Mouse (Mus musculus): ENCODE measurements around the gene Sh3rf3.

The Sh3rf3 gene

GRCm38 (mm10) chr10:58813081-58813800, at the start of gene Sh3rf3:
TSS of gene Sh3rf3 (plus strand) at chr10:58813359.
- in situ Hi-C loops (cut with MboI; ENCODE audit: unreplicated experiment in 2 of 2) = no loop called here

- in situ Hi-C loops (cut with MboI; ENCODE audit: unreplicated experiment in 2 of 2) = no loop called here
These were observed 24.5 kb upstream of the Sh3rf3 start for GRCm38 (mm10) chr10:58788486-58789274.

GRCm38 (mm10) chr10:58797555-58797954, 15.6 kb upstream of the Sh3rf3 start:
- in situ Hi-C loops (cut with MboI; ENCODE audit: unreplicated experiment in 2 of 2) = no loop called here

GRCm38 (mm10) chr10:58798156-58798555, 15.0 kb upstream of the Sh3rf3 start:
- in situ Hi-C loops (cut with MboI; ENCODE audit: unreplicated experiment in 2 of 2) = no loop called here

- in situ Hi-C loops (cut with MboI; ENCODE audit: unreplicated experiment in 2 of 2) = no loop called here
These were observed 12.1 kb upstream of the Sh3rf3 start for GRCm38 (mm10) chr10:58800996-58801433.

- in situ Hi-C loops (cut with MboI; ENCODE audit: unreplicated experiment in 2 of 2) = no loop called here
These were observed 10.8 kb upstream of the Sh3rf3 start for GRCm38 (mm10) chr10:58802391-58802790.

GRCm38 (mm10) chr10:58807956-58808355, 5.2 kb upstream of the Sh3rf3 start:
- in situ Hi-C loops (cut with MboI; ENCODE audit: unreplicated experiment in 2 of 2) = no loop called here

GRCm38 (mm10) chr10:58810181-58810580, 3.0 kb upstream of the Sh3rf3 start:
- in situ Hi-C loops (cut with MboI; ENCODE audit: unreplicated experiment in 2 of 2) = no loop called here

- in situ Hi-C loops (cut with MboI; ENCODE audit: unreplicated experiment in 2 of 2) = no loop called here
These were observed 714 bp upstream of the Sh3rf3 start for GRCm38 (mm10) chr10:58812210-58813080.

GRCm38 (mm10) chr10:58813801-58814191, 637 bp downstream of the Sh3rf3 start:
- in situ Hi-C loops (cut with MboI; ENCODE audit: unreplicated experiment in 2 of 2) = no loop called here

- in situ Hi-C loops (cut with MboI; ENCODE audit: unreplicated experiment in 2 of 2) = no loop called here
These were observed 1.3 kb downstream of the Sh3rf3 start for GRCm38 (mm10) chr10:58814486-58814885.

- in situ Hi-C loops (cut with MboI; ENCODE audit: unreplicated experiment in 2 of 2) = no loop called here
These were observed 10.9 kb downstream of the Sh3rf3 start for GRCm38 (mm10) chr10:58824016-58824568.

- in situ Hi-C loops (cut with MboI; ENCODE audit: unreplicated experiment in 2 of 2) = no loop called here
These were observed 16.3 kb downstream of the Sh3rf3 start for GRCm38 (mm10) chr10:58829251-58830111.

- in situ Hi-C loops (cut with MboI; ENCODE audit: unreplicated experiment in 2 of 2) = no loop called here
These were observed 20.0 kb downstream of the Sh3rf3 start for GRCm38 (mm10) chr10:58833146-58833545.

- in situ Hi-C loops (cut with MboI; ENCODE audit: unreplicated experiment in 2 of 2) = no loop called here
These were observed 20.6 kb downstream of the Sh3rf3 start for GRCm38 (mm10) chr10:58833741-58834178.

GRCm38 (mm10) chr10:58836391-58836790, 23.2 kb downstream of the Sh3rf3 start:
- in situ Hi-C loops (cut with MboI; ENCODE audit: unreplicated experiment in 2 of 2) = no loop called here

GRCm38 (mm10) chr10:58837504-58837903, 24.3 kb downstream of the Sh3rf3 start:
- in situ Hi-C loops (cut with MboI; ENCODE audit: unreplicated experiment in 2 of 2) = no loop called here

GRCm38 (mm10) chr10:58841945-58842344, 28.8 kb downstream of the Sh3rf3 start:
- in situ Hi-C loops (cut with MboI; ENCODE audit: unreplicated experiment in 2 of 2) = no loop called here

GRCm38 (mm10) chr10:58843100-58843499, 29.9 kb downstream of the Sh3rf3 start:
- in situ Hi-C loops (cut with MboI; ENCODE audit: unreplicated experiment in 2 of 2) = no loop called here

GRCm38 (mm10) chr10:58848127-58848526, 35.0 kb downstream of the Sh3rf3 start:
- in situ Hi-C loops (cut with MboI; ENCODE audit: unreplicated experiment in 2 of 2) = no loop called here

All from v-Abl transformed pro-B cells (cell line).